Mouse (Mus musculus): ENCODE data around the gene Gm9844. TPM values are rescaled to one million over a fixed set of nuclear protein-coding genes. Genes with fewer than 3 reads are reported as not detected.

Gm9844 gene
- total and polyA plus RNA-seq, 2 experiments from 2014 or later: 0.65 to 6.7 TPM

DNA sequence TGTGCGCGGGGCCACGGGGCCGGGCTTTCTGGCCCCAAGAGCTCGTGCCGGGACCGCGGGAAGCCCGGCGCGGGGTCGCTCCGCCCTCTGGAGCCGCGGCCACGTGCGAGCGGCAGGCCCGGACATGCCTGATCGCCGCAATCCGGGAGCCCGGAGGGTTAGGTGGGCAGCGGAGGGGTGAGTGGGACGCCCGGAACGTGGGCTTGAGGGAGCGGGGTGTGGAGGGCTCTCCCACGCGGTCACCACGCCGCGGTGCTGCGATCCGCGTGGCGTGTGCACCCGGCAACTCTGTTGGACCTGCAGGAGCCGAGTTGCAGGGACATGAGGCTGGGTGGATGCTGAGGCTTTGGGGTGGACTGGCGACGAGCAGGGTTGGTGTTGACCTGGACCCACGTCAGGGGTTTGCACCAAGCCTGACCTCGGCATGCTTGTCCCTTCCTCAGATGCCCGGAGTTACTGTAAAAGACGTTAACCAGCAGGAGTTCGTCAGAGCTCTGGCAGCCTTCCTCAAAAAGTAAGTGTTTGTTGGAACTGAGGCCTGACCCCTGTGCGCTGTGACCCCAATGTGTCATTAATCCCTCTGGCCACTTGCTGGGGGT, 22.8 kb downstream of the Gm9844 start:
- Histone ChIP-seq H3K9me3 (replicated peaks; ENCODE audit: control insufficient read depth, low read length) (no peaks in the 10 kb centered on the region), H3K4me2 (ENCODE audit: low read depth, low read length) (peak overlapping the region; percentile 67), H3K27me3 (ENCODE audit: control insufficient read depth, insufficient read depth, low read length) (no peaks in the 10 kb centered on the region), H3K9ac (replicated peaks; ENCODE audit: low read depth, low read length) (peak overlapping the region; percentile 99), H3K27ac (ENCODE audit: low read depth) (peak overlapping the region; percentile 92), H3K36me3 (replicated peaks; ENCODE audit: control insufficient read depth, insufficient read depth, low read length) (peaks cover 38% of the 10 kb centered on the region), H3K4me3 (ENCODE audit: low read depth, low read length) (peak overlapping the region; percentile 91), H3K4me1 (ENCODE audit: control insufficient read depth, insufficient read depth) (peaks cover 16% of the 10 kb centered on the region)
- peak; percentile 4 for ATAC-seq (ENCODE audit: insufficient read depth, low read depth)
- peak; percentile 14 for DNase-seq (ENCODE audit: low spot score)
- WGBS: under 1% methylated on average over 47 of the region's 47 CpGs
- TF ChIP-seq CTCF (IDR thresholded peaks at IDR 0.05; ENCODE audit: low read depth): no peak
- no peak; the same call in 1 of the 2 replicates for TF ChIP-seq EP300 (IDR thresholded peaks at IDR 0.05; ENCODE audit: low read depth)

DNA sequence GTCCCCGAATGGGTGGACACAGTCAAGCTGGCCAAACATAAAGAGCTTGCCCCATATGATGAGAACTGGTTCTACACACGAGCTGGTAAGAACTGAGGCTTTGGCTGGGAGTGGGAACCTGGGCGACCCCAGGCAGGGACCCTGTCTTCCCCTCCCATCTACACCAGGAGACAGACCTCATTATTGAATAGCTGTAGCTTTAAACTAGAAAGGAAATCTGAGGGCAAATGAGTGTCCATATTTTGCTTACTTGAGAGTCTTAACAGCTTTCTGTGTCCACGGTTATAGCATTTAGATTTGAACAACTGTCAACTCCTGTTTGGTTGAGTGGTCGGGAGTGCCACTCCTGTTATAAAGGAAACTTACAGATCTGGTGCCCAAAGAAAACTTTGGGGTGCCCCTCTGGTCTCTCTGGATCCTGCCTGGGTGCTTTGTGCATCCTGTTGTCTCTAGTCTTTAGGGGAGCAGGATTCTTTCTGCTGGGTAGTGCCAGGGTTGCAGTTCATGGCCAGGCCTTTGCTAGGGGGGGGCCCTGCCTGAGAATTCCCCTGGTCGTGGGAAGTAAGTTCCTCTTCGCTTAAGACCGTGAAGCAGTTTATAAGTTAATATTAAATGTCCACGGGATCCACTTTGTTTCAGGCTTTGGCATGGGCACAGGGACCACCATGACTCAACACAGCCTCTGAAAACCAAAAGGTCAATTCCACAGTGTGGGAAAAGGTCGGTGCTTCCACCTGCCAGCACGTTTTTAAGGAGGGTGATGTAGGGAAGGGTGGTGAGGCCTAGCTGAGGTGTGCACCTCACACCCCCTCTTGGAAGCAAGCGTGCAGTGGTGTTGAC, 23.7 kb downstream of the Gm9844 start:
- no peaks in the 10 kb centered on the region for H3K27me3 ChIP-seq (ENCODE audit: control insufficient read depth, insufficient read depth, low read length)
- H3K9me3 ChIP-seq (replicated peaks; ENCODE audit: control insufficient read depth, low read length): no peaks in the 10 kb centered on the region
- peak overlapping the region; percentile 99 for H3K9ac ChIP-seq (replicated peaks; ENCODE audit: low read depth, low read length)
- no peak for DNase-seq (ENCODE audit: low spot score)
- 0 out of 2 replicates have a peak overlapping the region, but pooled peaks have one; percentile 26 for H3K27ac ChIP-seq (ENCODE audit: low read depth)
- peaks cover 47% of the 10 kb centered on the region for H3K36me3 ChIP-seq (replicated peaks; ENCODE audit: control insufficient read depth, insufficient read depth, low read length)
- 34% methylated on average over 12 of the region's 12 CpGs for WGBS
- TF ChIP-seq CTCF (IDR thresholded peaks at IDR 0.05; ENCODE audit: low read depth) (no peak), EP300 (IDR thresholded peaks at IDR 0.05; ENCODE audit: low read depth) (no peak)
- peak overlapping the region; percentile 67 for H3K4me2 ChIP-seq (ENCODE audit: low read depth, low read length)
- no peak for ATAC-seq (ENCODE audit: insufficient read depth, low read depth)
- H3K4me1 ChIP-seq (ENCODE audit: control insufficient read depth, insufficient read depth): peaks cover 16% of the 10 kb centered on the region
- H3K4me3 ChIP-seq (ENCODE audit: low read depth, low read length): peak overlapping the region; percentile 91

DNA sequence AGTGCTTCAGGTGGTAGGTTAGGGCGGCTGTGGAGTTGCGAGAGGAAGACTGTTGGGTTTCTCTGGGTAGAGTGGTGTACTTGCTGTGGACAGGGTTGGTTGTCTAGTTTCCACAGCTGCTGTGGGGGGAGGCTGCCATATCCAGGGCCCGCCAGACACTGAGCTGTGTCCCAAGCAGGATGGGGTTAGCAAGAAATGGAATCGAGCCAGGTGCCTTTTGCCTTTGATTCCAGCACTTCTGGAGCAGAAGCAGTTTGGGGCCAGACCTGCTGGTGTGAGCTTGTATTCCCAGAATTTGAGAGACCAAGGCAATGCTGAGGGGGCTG, 24.3 kb downstream of the Gm9844 start:
- peak overlapping the region; percentile 67 for H3K4me2 ChIP-seq (ENCODE audit: low read depth, low read length)
- H3K27me3 ChIP-seq (ENCODE audit: control insufficient read depth, insufficient read depth, low read length): no peaks in the 10 kb centered on the region
- peak overlapping the region; percentile 91 for H3K4me3 ChIP-seq (ENCODE audit: low read depth, low read length)
- peaks cover 16% of the 10 kb centered on the region for H3K4me1 ChIP-seq (ENCODE audit: control insufficient read depth, insufficient read depth)
- H3K9me3 ChIP-seq (replicated peaks; ENCODE audit: control insufficient read depth, low read length): no peaks in the 10 kb centered on the region
- H3K36me3 ChIP-seq (replicated peaks; ENCODE audit: control insufficient read depth, insufficient read depth, low read length): peaks cover 48% of the 10 kb centered on the region
- WGBS: 54% methylated on average over 4 of the region's 4 CpGs
- TF ChIP-seq CTCF (IDR thresholded peaks at IDR 0.05; ENCODE audit: low read depth) (no peak), EP300 (IDR thresholded peaks at IDR 0.05; ENCODE audit: low read depth) (no peak)
- peak overlapping the region; percentile 99 for H3K9ac ChIP-seq (replicated peaks; ENCODE audit: low read depth, low read length)
- DNase-seq (ENCODE audit: low spot score) (no peak), ATAC-seq (ENCODE audit: insufficient read depth, low read depth) (no peak)
- H3K27ac ChIP-seq (ENCODE audit: low read depth): no peak overlapping the region

DNA sequence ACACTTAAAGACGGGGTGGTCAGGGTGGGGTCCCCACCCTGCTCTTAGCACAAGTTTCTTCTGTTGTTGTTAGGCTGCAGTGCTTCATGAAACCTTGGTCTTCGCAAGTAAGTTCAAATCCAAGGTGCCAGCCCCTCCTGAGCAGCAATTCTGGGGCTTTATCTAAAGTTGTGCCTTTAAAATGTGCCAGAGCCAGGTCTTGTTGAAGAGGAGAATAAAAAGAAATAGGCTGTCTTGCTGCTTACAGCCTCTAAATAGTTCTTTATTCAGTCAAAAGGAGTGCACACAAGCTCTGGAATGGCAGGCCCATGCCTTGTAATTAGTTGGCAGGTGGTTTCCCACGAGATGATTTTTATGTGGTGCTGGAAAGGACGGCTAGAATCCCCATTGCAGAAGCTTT, 25.1 kb downstream of the Gm9844 start:
- no peak overlapping the region for H3K27ac ChIP-seq (ENCODE audit: low read depth)
- DNase-seq (ENCODE audit: low spot score) (no peak), ATAC-seq (ENCODE audit: insufficient read depth, low read depth) (no peak)
- H3K9ac ChIP-seq (replicated peaks; ENCODE audit: low read depth, low read length): 0 out of 2 replicates have a peak overlapping the region, but pooled peaks have one; percentile 19
- no peaks in the 10 kb centered on the region for H3K27me3 ChIP-seq (ENCODE audit: control insufficient read depth, insufficient read depth, low read length)
- H3K4me3 ChIP-seq (ENCODE audit: low read depth, low read length): no peak overlapping the region
- no peak overlapping the region for H3K4me2 ChIP-seq (ENCODE audit: low read depth, low read length)
- H3K4me1 ChIP-seq (ENCODE audit: control insufficient read depth, insufficient read depth): peaks cover 16% of the 10 kb centered on the region
- peaks cover 48% of the 10 kb centered on the region for H3K36me3 ChIP-seq (replicated peaks; ENCODE audit: control insufficient read depth, insufficient read depth, low read length)
- WGBS: 69% methylated on average over 4 of the region's 4 CpGs
- H3K9me3 ChIP-seq (replicated peaks; ENCODE audit: control insufficient read depth, low read length): no peaks in the 10 kb centered on the region
- no peak for TF ChIP-seq CTCF (IDR thresholded peaks at IDR 0.05; ENCODE audit: low read depth)
- TF ChIP-seq EP300 (IDR thresholded peaks at IDR 0.05; ENCODE audit: low read depth): no peak

GRCm38 (mm10) chr7:24889431-24890220, 27.6 kb downstream of the Gm9844 start:
- H3K4me1 ChIP-seq (ENCODE audit: control insufficient read depth, insufficient read depth): peaks cover 16% of the 10 kb centered on the region
- ATAC-seq (ENCODE audit: insufficient read depth, low read depth) (no peak), DNase-seq (ENCODE audit: low spot score) (no peak)
- H3K4me2 ChIP-seq (ENCODE audit: low read depth, low read length): no peak overlapping the region
- no peak overlapping the region for H3K9ac ChIP-seq (replicated peaks; ENCODE audit: low read depth, low read length)
- H3K27ac ChIP-seq (ENCODE audit: low read depth): no peak overlapping the region
- WGBS: 79% methylated on average over 6 of the region's 6 CpGs
- no peaks in the 10 kb centered on the region for H3K9me3 ChIP-seq (replicated peaks; ENCODE audit: control insufficient read depth, low read length)
- TF ChIP-seq CTCF (IDR thresholded peaks at IDR 0.05; ENCODE audit: low read depth) (no peak), EP300 (IDR thresholded peaks at IDR 0.05; ENCODE audit: low read depth) (no peak)
- no peaks in the 10 kb centered on the region for H3K27me3 ChIP-seq (ENCODE audit: control insufficient read depth, insufficient read depth, low read length)
- peaks cover 48% of the 10 kb centered on the region for H3K36me3 ChIP-seq (replicated peaks; ENCODE audit: control insufficient read depth, insufficient read depth, low read length)
- H3K4me3 ChIP-seq (ENCODE audit: low read depth, low read length): no peak overlapping the region

All from heart, postnatal 0 days (tissue).